Mouse (Mus musculus) liver, adult 2 months (tissue): ENCODE results near the gene Ttc24. TPM values are rescaled to one million over a fixed set of nuclear protein-coding genes. Genes with fewer than 3 reads are reported as not detected.

Experiments used
- DNase-seq: peaks from one replicate; pipeline ENCODE4 v3.0.0-alpha.2; 2011; ENCODE audit warnings: low read depth, low spot score; ENCODE audit errors: extremely low read depth
- H3K27ac ChIP-seq: fragments of 200-500 bp; replicated peaks from 2 replicates; pipeline ENCODE4 v1.5.1; 2012; ENCODE audit warnings: low read depth, mild to moderate bottlenecking, control low read depth, inconsistent platforms, low read length; ENCODE audit not compliant: insufficient read depth
- H3K27me3 ChIP-seq: fragments of 200-500 bp; 2 replicates; pipeline ENCODE4 v1.6.1; 2012; ENCODE audit warnings: mild to moderate bottlenecking, moderate library complexity, low read length, inconsistent platforms; ENCODE audit not compliant: control insufficient read depth, insufficient read depth
- H3K36me3 ChIP-seq: fragments of 200-500 bp; 2 replicates; pipeline ENCODE4 v1.6.1; 2012; ENCODE audit warnings: low read length, inconsistent platforms; ENCODE audit not compliant: control insufficient read depth, insufficient read depth
- H3K4me1 ChIP-seq: fragments of 200-500 bp; 2 replicates; pipeline ENCODE4 v1.6.1; 2011; ENCODE audit warnings: low read length; ENCODE audit not compliant: control insufficient read depth, insufficient read depth
- H3K4me3 ChIP-seq: fragments of 200-500 bp; 2 replicates; pipeline ENCODE4 v1.5.1; 2011; ENCODE audit warnings: low read depth, mild to moderate bottlenecking, control low read depth, low read length, moderate library complexity; ENCODE audit not compliant: insufficient read depth
- H3K79me2 ChIP-seq: fragments of 200-500 bp; 2 replicates; pipeline ENCODE4 v1.6.1; 2012; ENCODE audit warnings: inconsistent platforms, mild to moderate bottlenecking, low read length, moderate library complexity; ENCODE audit not compliant: control insufficient read depth, insufficient read depth
- H3K9ac ChIP-seq: fragments of 200-500 bp; 2 replicates; pipeline ENCODE4 v1.6.1; 2012; ENCODE audit warnings: low read depth, mild to moderate bottlenecking, control low read depth, inconsistent platforms, low read length
- CTCF ChIP-seq: fragments of 200-500 bp; IDR thresholded peaks from 2 replicates; pipeline ENCODE4 v1.5.1; 2011; ENCODE audit warnings: low read depth, low read length, control low read depth
- POLR2A ChIP-seq: fragments of 200-500 bp; IDR thresholded peaks from 2 replicates; pipeline ENCODE4 v1.6.1; 2011; ENCODE audit warnings: low read length, control low read depth; ENCODE audit not compliant: insufficient read depth; ENCODE audit errors: extremely low read depth
- WGBS: fragments of 180-500 bp; shearing (Covaris S2); methylation state at CpG from one replicate; pipeline ENCODE4 v1.1.7; 2018; 5-methylcytosine and 5-hydroxymethylcytosine counted together
- polyA plus RNA-seq: library from polyadenylated mRNA; depleted of rRNA; stranded (reverse); fragments of >200 nt; gene quantifications from 2 replicates; pipeline ENCODE4 v1.2.3, GENCODE M21; 2012; rRNA removed
- total RNA-seq: library from RNA; depleted of rRNA; stranded (reverse); fragments of >200 nt; gene quantifications from 2 replicates; pipeline ENCODE4 v1.2.3, GENCODE M21; 2014; rRNA removed

Ttc24 gene
- total RNA-seq (not detected in 2 replicates), polyA plus RNA-seq (not detected in 2 replicates)

GRCm38 (mm10) chr3:88078204-88078603 is at the start of gene Ttc24:
Gene Ttc24 (minus strand): TSS chr3:88078304.
- Histone ChIP-seq H3K79me2 (no peaks in the 10 kb centered on the region), H3K27ac (no peak within 1 kb of the TSS), H3K4me1 (no peaks in the 10 kb centered on the region), H3K4me3 (no peak within 1 kb of the TSS), H3K27me3 (no peaks in the 10 kb centered on the region), H3K9ac (no peak within 1 kb of the TSS), H3K36me3 (no peaks in the 10 kb centered on the region)
- TF ChIP-seq POLR2A (no peak), CTCF (no peak)
- DNase-seq = no peak
- 82% methylated on average over 4 of the region's 4 CpGs for WGBS

DNA sequence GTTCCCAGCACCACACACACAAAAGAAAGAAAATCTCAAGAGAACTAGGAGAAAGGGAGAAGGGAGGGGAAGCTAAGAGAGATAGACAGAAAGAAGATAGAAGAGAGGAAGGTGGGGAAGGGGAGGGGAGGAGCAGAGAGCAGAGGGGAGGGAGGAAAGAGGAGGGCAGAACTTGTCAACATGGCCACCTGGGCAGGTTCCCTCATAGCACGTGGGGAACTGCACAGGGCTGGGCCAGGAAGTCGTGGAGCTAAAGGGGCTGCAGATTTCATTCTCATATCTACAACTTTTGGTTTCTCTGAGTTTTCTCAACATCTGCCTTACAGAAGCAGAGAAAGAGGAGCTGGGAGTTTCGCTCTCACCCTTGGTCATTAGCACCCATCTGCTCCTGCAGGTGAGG is 49.5 kb upstream of the Ttc24 start:
- Histone ChIP-seq H3K27ac (no peak overlapping the region), H3K27me3 (no peaks in the 10 kb centered on the region), H3K4me1 (peaks cover 3% of the 10 kb centered on the region; the same call in 1 of the 2 replicates), H3K9ac (no peak overlapping the region), H3K79me2 (no peaks in the 10 kb centered on the region), H3K4me3 (no peak overlapping the region), H3K36me3 (no peaks in the 10 kb centered on the region)
- TF ChIP-seq CTCF (no peak), POLR2A (no peak)
- no peak for DNase-seq
- WGBS = 66% methylated on average over 3 of the region's 3 CpGs

DNA sequence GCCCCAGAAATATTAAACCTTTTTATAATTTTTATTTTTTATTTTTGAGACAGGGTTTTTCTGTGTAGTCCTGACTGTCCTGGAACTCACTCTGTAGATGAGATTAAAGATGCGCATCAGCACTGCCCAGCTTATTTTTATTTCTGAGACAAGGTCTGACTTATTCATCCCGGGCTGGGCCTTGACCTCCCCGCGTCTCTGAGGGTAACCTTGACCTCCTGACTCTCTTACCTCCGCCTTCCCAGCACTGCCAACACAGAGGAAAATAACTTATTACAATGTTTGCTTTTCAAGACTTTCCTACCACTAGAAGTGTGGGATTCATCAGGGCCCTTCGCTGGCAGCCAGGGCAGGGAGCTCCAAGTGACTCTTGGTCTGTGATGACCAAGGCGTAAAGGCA is 48.1 kb upstream of the Ttc24 start:
- no peak for DNase-seq
- TF ChIP-seq POLR2A (no peak), CTCF (no peak)
- no peaks in the 10 kb centered on the region for H3K36me3 ChIP-seq
- WGBS = 74% methylated on average over 7 of the region's 7 CpGs
- H3K4me1 ChIP-seq = peaks cover 3% of the 10 kb centered on the region; the same call in 1 of the 2 replicates
- H3K27ac ChIP-seq = no peak overlapping the region
- H3K4me3 ChIP-seq = no peak overlapping the region
- H3K79me2 ChIP-seq = no peaks in the 10 kb centered on the region
- H3K9ac ChIP-seq = no peak overlapping the region
- no peaks in the 10 kb centered on the region for H3K27me3 ChIP-seq

DNA sequence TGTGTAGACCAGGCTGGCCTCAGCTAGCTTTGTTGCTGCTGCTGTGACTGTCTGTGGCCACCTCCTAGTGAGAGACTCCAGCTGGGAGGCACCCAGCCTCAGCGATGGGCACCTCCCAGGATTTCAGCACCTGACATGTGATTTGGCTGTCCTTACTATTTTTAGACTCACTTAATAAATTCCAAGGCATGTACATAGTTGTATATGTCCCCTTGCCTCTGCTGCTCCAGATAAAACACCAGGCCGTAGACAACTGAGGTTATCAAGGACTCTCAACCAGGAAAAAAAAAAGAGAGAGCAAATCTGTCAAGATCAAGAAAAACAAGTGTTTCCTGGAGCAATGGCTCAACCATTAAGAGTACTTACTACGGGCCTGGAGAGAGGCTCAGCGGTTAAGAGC is 47.1 kb upstream of the Ttc24 start:
- DNase-seq = no peak

GRCm38 (mm10) chr3:88121164-88122131 is 43.3 kb upstream of the Ttc24 start:
- no peaks in the 10 kb centered on the region for H3K27me3 ChIP-seq
- no peaks in the 10 kb centered on the region for H3K79me2 ChIP-seq
- no peak overlapping the region for H3K27ac ChIP-seq
- H3K36me3 ChIP-seq = no peaks in the 10 kb centered on the region
- no peak for DNase-seq
- no peak overlapping the region for H3K9ac ChIP-seq
- 43% methylated on average over 14 of the region's 14 CpGs for WGBS
- peaks cover 3% of the 10 kb centered on the region; the same call in 1 of the 2 replicates for H3K4me1 ChIP-seq
- no peak overlapping the region for H3K4me3 ChIP-seq
- no peak for TF ChIP-seq POLR2A
- TF ChIP-seq CTCF = no peak

More for the DNA sequence above, 47.1 kb upstream of the Ttc24 start:
- no peaks in the 10 kb centered on the region for H3K79me2 ChIP-seq
- no peaks in the 10 kb centered on the region for H3K27me3 ChIP-seq
- no peak overlapping the region for H3K4me3 ChIP-seq
- no peak overlapping the region for H3K27ac ChIP-seq
- no peak overlapping the region for H3K9ac ChIP-seq
- TF ChIP-seq POLR2A = no peak
- TF ChIP-seq CTCF = no peak
- H3K4me1 ChIP-seq = peaks cover 3% of the 10 kb centered on the region; the same call in 1 of the 2 replicates
- H3K36me3 ChIP-seq = no peaks in the 10 kb centered on the region
- 59% methylated on average over 4 of the region's 4 CpGs for WGBS
